Mouse (Mus musculus) frontal cortex, postnatal 14 days (tissue): ENCODE results near the gene Zc3h7a.

Source experiments
- DNase-seq, 2 experiments: peaks; one replicate each; pipeline ENCODE4 v3.0.0; 2022; ENCODE audit warnings: low spot score in 2 of 2

Gene Zc3h7a

GRCm38 (mm10) chr16:11143706-11144483, 32.3 kb downstream of the Zc3h7a start:
- DNase-seq, result peak; percentile 99 to 100

GRCm38 (mm10) chr16:11134348-11135344, 41.5 kb downstream of the Zc3h7a start, which contains the start of gene Txndc11:
Txndc11 (minus strand) TSS chr16:11134650.
- DNase-seq, result peak; percentile 98 to 99

- peak; percentile 37 to 44 for DNase-seq
Measured at GRCm38 (mm10) chr16:11133476-11134347, 42.5 kb downstream of the Zc3h7a start.

GRCm38 (mm10) chr16:11132839-11133238, 43.4 kb downstream of the Zc3h7a start:
- DNase-seq, result no peak

- DNase-seq, result no peak
Measured at GRCm38 (mm10) chr16:11128301-11128700, 47.9 kb downstream of the Zc3h7a start.

- no peak for DNase-seq
Measured at GRCm38 (mm10) chr16:11125371-11125770, 50.8 kb downstream of the Zc3h7a start.

- DNase-seq, result no peak
Measured at GRCm38 (mm10) chr16:11124110-11124509, 52.1 kb downstream of the Zc3h7a start.

- DNase-seq, result no peak
Measured at GRCm38 (mm10) chr16:11122625-11123024, 53.6 kb downstream of the Zc3h7a start.

GRCm38 (mm10) chr16:11109198-11109740, 66.9 kb downstream of the Zc3h7a start:
- DNase-seq, result no peak

GRCm38 (mm10) chr16:11104905-11105304, 71.3 kb downstream of the Zc3h7a start:
- no peak for DNase-seq

GRCm38 (mm10) chr16:11097301-11097700, 78.9 kb downstream of the Zc3h7a start:
- DNase-seq, result no peak

GRCm38 (mm10) chr16:11093717-11094386, 82.3 kb downstream of the Zc3h7a start:
- DNase-seq, result no peak

- no peak for DNase-seq
Measured at GRCm38 (mm10) chr16:11092523-11092922, 83.7 kb downstream of the Zc3h7a start.

- DNase-seq, result no peak
Measured at GRCm38 (mm10) chr16:11092061-11092460, 84.1 kb downstream of the Zc3h7a start.

- DNase-seq, result no peak
Measured at GRCm38 (mm10) chr16:11090836-11091570, 85.2 kb downstream of the Zc3h7a start.

- DNase-seq, result no peak
Measured at GRCm38 (mm10) chr16:11086856-11087588, 89.2 kb downstream of the Zc3h7a start.
